Mouse (Mus musculus): ENCODE results near the gene Grk3. TPM values are rescaled to one million over a fixed set of nuclear protein-coding genes. Genes with fewer than 3 reads are reported as not detected.

The Grk3 gene
- 10 to 100 TPM in 1 of 2 experiments, 1 to 10 TPM in 1; 9.1 to 17.6 TPM for total RNA-seq (2021)

DNA sequence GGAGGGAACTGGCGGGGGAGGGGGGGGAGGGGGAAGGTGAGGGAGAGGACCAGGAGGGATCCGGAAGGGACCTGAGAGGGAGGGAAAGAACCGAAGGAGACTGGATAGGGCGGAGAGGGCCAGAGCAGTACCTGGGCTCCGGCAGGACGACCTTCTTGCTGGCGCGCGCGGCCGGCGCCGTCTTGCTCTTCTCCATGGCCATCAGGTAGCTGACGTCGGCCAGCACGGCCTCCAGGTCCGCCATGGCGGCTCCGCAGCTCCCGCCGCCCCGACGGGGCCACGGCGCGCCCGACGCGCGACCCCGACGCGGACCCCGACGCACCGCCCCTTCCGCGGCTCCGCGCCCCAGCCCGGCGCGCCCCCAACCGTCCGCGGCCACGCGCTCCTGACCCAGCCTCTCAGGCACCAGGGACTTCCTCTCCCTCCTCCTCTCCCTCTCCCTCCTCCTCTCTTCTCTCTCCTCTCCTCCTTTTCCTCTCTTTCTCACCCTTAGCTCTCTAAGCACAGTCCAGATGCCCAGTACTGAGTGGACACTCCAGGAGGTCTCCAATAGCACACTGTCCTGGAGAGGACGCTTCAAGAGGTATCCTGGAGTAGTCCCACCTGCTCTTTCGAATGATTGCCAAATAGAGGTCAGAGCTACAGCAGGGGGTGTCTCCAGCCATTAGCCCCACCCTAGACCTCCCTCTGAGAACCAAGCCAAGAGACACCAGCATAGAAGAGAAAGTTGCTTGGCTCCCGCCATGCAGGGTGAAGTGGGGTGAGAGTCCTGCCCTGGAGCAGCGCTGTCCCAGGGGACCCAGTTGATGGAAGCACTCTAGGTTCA, at the start of gene Grk3:
Gene Grk3 (minus strand): TSS at position 556 of the 826 bp plus-strand sequence.
- DNase-seq = peak; percentile 58 to 72
- intact Hi-C loops (cut with DNase I) = loop anchor here (2.0 to 5.0 kb wide), 2 partner anchors 83 to 145 kb away; no protein-coding TSS in a partner anchor

DNA sequence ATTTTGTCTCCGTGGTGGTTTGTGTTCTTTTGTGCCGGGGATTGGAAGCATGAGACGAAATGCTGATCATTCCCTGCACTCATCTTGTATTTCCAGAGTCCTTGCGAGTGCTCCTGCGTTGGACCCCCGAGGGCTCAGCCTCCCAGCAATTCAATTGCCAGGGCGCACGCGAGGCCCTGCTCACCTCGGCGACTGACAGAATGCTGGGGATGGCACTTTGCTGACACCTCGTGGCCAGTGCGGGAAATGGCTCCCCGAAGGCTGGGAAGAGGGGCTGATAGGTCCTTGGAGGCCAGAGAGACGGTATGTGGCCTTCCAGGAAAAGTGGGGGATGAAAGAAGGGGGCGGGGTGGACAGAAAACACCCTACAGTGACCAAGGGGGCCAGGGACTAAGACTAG, 38.7 kb upstream of the Grk3 start:
- intact Hi-C loops (cut with DNase I) = loop anchor here (1.0 to 5.0 kb wide), 3 partner anchors 117 to 183 kb away; no protein-coding TSS in a partner anchor
- DNase-seq = peak; percentile 82 to 90

DNA sequence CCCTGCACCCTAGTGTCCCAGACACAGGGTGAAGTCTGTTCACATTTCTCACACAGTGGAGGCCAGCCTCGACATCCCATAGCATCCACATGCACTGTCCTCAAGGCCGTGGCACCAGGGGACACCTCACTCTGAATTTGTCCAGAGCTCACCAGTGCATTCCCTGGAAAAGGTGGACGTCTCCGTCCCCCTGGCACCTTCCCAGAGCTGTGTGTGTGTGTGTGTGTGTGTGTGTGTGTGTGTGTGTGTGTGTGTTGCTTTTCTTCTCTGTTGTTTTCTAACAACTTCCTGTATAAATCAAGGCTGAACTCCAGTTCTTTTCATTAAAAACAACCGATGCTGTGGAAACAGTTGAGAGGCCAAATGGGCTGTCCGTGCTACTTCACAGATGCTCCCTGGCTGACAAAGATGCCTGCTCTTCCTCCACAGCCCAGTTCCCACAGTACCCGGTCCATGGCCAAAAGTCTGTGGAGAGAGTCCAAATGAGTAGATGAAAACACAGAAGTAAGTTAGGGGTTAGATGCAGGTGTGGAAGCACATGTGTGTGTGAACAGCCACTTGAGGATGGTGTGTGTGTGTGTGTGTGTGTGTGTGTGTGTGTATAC, 35.1 kb upstream of the Grk3 start:
- DNase-seq = no peak
- intact Hi-C loops (cut with DNase I) = loop anchor here (5.0 kb wide), 1 partner anchor 113 kb away; no protein-coding TSS in a partner anchor

DNA sequence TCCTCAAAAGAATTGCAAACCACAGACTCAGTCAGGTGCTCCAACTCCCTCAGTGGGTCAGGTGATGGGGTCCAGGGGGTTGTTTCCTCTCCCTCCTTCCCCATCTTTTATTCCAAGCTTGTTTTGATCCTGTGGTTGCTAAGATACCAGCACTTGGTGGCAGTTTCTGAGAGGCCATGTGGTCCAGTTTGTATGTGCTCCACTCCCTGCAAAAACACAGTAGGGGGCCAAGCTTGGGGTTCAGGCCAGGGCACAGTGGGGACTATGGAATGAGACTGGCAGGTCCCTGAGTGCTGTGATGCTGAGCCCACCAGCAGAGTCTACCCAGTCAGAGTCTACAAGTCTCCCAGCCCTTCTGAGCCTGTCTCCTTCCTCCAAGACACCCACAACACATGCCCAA, 34.3 kb upstream of the Grk3 start:
- DNase-seq = no peak
- intact Hi-C loops (cut with DNase I) = loop anchor here (5.0 kb wide), 1 partner anchor 113 kb away; no protein-coding TSS in a partner anchor

- no peak for DNase-seq
- intact Hi-C loops (cut with DNase I) = no loop called here
Observed at GRCm38 (mm10) chr5:113045511-113046273, 30.1 kb upstream of the Grk3 start.

DNA sequence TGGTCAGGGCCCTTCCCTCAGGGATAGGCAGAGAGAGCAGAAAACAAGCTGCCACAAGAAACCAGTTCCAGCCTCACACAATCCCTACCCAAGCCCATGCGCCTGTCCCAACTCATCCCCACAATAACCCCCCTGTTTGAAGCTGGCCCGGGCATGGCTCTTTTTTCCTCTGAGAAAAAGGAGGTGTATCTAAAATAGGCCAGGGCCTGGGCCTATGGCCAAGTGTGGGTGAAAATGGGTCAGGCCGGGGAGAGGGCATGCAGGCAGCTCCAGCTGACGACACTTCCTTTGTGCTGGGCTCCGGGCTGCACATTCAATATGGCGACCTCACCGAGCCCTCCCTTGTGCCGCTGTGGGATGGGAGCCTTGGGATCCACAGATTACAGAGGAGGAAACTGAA, 27.9 kb upstream of the Grk3 start:
- DNase-seq = peak; percentile 54 to 60
- intact Hi-C loops (cut with DNase I) = no loop called here

DNA sequence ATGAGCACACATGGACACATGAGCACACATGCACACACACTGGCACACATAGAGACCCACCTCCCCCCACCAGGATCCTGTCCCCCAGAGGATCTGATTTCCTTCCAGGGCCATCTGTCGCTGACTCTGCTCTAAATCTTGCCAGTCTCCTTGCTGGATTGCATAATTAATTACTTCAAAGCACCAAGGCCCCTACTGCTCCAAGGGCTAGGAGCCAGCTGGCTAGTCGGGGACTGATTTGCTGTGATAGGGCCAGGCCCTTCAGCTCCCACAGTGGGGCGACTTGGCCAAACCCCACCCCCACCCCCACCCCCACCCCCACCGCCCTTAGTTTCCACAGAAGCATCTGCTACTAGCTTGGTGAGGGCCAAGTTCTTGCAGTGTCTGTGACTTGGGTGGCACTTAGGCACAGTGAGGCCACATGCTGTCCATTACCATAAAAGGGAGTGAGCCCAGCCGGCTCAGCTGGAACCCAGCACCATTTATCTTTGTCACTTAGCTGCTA, 26.0 kb upstream of the Grk3 start:
- DNase-seq = no peak

GRCm38 (mm10) chr5:113040776-113041175, 25.2 kb upstream of the Grk3 start:
- intact Hi-C loops (cut with DNase I) = no loop called here
- DNase-seq = peak; percentile 41 to 42

More for the DNA sequence above, 26.0 kb upstream of the Grk3 start:
- intact Hi-C loops (cut with DNase I) = no loop called here

GRCm38 (mm10) chr5:113038601-113039000, 23.0 kb upstream of the Grk3 start:
- no peak for DNase-seq
- intact Hi-C loops (cut with DNase I) = no loop called here

GRCm38 (mm10) chr5:113035094-113036047, 19.8 kb upstream of the Grk3 start:
- peak in 1 of 2 experiments; percentile 47 for DNase-seq
- intact Hi-C loops (cut with DNase I) = no loop called here

GRCm38 (mm10) chr5:113031201-113031754, 15.7 kb upstream of the Grk3 start:
- intact Hi-C loops (cut with DNase I) = no loop called here
- no peak for DNase-seq

GRCm38 (mm10) chr5:113030082-113030481, 14.5 kb upstream of the Grk3 start:
- intact Hi-C loops (cut with DNase I) = no loop called here
- no peak for DNase-seq

GRCm38 (mm10) chr5:113026706-113027105, 11.1 kb upstream of the Grk3 start:
- no peak for DNase-seq
- intact Hi-C loops (cut with DNase I) = no loop called here

GRCm38 (mm10) chr5:113024154-113024764, 8.7 kb upstream of the Grk3 start:
- intact Hi-C loops (cut with DNase I) = no loop called here
- peak; percentile 63 to 70 for DNase-seq

DNA sequence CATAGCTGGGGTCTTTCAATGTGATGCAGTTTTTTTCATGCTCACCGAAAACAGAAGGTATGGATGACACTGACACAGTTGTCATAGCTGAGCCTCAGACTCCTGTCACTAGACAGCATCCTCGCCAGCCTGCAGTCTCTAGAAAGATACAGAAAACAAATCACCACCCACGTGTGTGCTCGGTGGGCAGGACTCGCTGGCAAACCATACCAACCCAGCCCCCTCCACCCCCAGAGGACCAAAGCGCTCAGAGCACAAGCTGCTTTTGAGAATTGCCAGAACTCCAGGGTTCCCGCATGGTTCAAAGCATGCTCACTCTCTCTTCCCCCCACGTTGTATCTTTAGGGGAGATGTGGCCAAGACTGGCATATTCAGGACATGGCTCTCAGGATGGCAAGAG, 2.6 kb upstream of the Grk3 start:
- no peak for DNase-seq
- intact Hi-C loops (cut with DNase I) = loop anchor here (5.0 kb wide), 1 partner anchor 86 kb away; no protein-coding TSS in a partner anchor

DNA sequence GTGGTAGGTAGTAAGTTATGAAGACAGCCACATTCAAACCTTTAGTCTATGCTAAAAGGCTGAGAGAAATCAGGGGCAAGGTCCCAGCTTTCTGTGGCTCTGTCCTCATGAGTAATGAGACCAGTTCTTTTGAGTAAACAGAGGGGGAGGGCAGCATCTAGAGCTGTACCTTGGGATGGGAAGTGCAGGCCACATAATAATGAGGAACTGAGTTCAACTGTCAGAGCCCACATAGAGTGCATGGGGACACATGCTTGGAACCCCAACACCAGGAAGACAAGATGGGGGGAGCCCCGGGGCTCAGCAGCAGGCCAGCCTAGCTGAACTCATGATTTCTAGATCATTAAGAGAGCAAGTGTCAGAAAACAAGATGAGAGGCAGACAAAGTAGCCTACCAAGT, 1.4 kb upstream of the Grk3 start:
- DNase-seq = no peak
- intact Hi-C loops (cut with DNase I) = loop anchor here (5.0 kb wide), 1 partner anchor 85 kb away; no protein-coding TSS in a partner anchor

GRCm38 (mm10) chr5:113014808-113015235, 769 bp downstream of the Grk3 start:
- intact Hi-C loops (cut with DNase I) = loop anchor here (2.0 to 5.0 kb wide), 2 partner anchors 83 to 144 kb away; no protein-coding TSS in a partner anchor
- peak; percentile 33 to 45 for DNase-seq

GRCm38 (mm10) chr5:113014111-113014807, 1.3 kb downstream of the Grk3 start:
- intact Hi-C loops (cut with DNase I) = loop anchor here (2.0 kb wide), 1 partner anchor 143 kb away; no protein-coding TSS in a partner anchor
- peak; percentile 34 to 48 for DNase-seq

Data from heart, postnatal 10 days (tissue).